11 mouse cellular contexts compared by ENCODE assay signal in the genomic region with DNA sequence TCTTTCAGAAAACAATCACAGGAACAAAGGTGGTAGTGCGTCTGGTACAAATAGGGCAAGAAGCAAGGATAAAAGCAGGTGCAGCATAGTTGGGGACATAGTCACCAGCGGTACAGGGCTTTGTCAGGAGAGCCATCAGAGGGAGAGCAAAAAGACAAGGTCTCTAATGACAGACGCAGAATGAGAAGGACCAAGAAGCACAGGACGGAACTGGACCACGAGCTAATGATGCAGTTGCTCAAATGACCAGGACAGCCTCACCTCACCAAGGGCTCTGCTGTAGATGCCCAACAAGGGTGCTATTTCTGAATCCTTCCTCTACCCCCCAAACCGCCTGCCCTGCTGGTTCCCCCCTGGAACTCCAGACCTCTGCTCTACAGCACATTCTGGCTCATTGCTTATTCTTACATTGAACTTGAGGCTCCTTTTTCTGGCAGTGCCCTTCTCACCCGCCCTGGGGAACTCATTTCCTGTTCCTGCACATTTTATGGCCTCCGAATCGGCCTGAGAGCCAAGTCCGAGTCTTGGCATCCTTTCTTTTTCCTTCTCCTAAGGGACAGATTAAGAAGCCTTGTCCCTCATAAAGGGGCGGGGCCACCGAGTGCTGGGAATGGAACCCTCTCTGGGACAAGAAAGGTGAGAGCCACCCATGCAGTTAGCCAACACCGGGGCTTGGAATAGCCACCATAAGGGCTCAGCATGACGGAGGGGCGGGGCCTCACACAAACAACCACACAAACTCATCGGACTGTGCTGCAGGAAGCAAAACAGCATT. TPM values are rescaled to one million over a fixed set of nuclear protein-coding genes. Genes with fewer than 3 reads are reported as not detected.
DNase-seq lines count a peak whose midpoint lies in the region; ATAC-seq lines count a peak whose summit lies in the region.
"Had no signal": no experiment of that assay in that cellular context is flagged by ENCODE, and none has a peak within 500 bp of the region (broad histone marks: within the 10 kb centered on the region; RNA-seq: fewer than 3 reads in every experiment).

No protein-coding gene starts in this region.

- 67% methylated on average over 16 of the region's 16 CpGs for WGBS in hindbrain, embryonic 16.5 days

- no peaks in the 10 kb centered on the region for H3K4me1 ChIP-seq in hindbrain, embryonic 16.5 days (ENCODE audit: control insufficient read depth, insufficient read depth, low read depth, low read length)
- H3K4me1 ChIP-seq: hindbrain, embryonic 15.5 days; megakaryocyte, embryonic 14.5 days had no signal

- no peak overlapping the region for H3K9ac ChIP-seq in hindbrain, embryonic 16.5 days (ENCODE audit: low read depth, low read length)
- H3K9ac ChIP-seq: hindbrain, embryonic 15.5 days had no signal

- H3K9me3 ChIP-seq in hindbrain, embryonic 16.5 days (ENCODE audit: control insufficient read depth, low read length), result no peaks in the 10 kb centered on the region
- H3K9me3 ChIP-seq: hindbrain, embryonic 15.5 days; megakaryocyte, embryonic 14.5 days had no signal

- ATAC-seq in hindbrain, embryonic 16.5 days, result no peak

- no peaks in the 10 kb centered on the region for H3K36me3 ChIP-seq in hindbrain, embryonic 16.5 days (ENCODE audit: control insufficient read depth, insufficient read depth, low read length)
- H3K36me3 ChIP-seq: hindbrain, embryonic 15.5 days had no signal

- DNase-seq in adrenal gland, postnatal 10 days, result peak; percentile 43
- DNase-seq in adrenal gland, adult (ENCODE audit: inconsistent age in 2 of 2, low spot score in 1 of 2), result no peak
- DNase-seq in lung, postnatal 10 days, result peak; percentile 36
- no peak for DNase-seq in lung, postnatal 14 days
- DNase-seq in kidney, postnatal 10 days, result peak; percentile 31
- no peak for DNase-seq in cerebellum, postnatal 36 days
- DNase-seq in ovary, postnatal 10 days (ENCODE audit: low spot score), result no peak

- H3K27ac ChIP-seq in hindbrain, embryonic 16.5 days (ENCODE audit: low read depth, low read length), result no peak overlapping the region
- H3K27ac ChIP-seq: hindbrain, embryonic 15.5 days had no signal

- H3K27me3 ChIP-seq in hindbrain, embryonic 16.5 days (replicated peaks; ENCODE audit: control insufficient read depth, insufficient read depth, low read length), result no peaks in the 10 kb centered on the region
- H3K27me3 ChIP-seq: hindbrain, embryonic 15.5 days; megakaryocyte, embryonic 14.5 days had no signal

- no peak overlapping the region for H3K4me2 ChIP-seq in hindbrain, embryonic 16.5 days (ENCODE audit: low read length)
- H3K4me2 ChIP-seq: hindbrain, embryonic 15.5 days had no signal

- no peak overlapping the region for H3K4me3 ChIP-seq in hindbrain, embryonic 16.5 days (ENCODE audit: low read length)
- H3K4me3 ChIP-seq: hindbrain, embryonic 15.5 days; megakaryocyte, embryonic 14.5 days had no signal

RNA-seq across cellular contexts. Expression of gene Tmem182, which starts 9.9 kb away (rescaled TPM):
- 10 to 100 TPM in 1 of 2 experiments, 1 to 10 TPM in 1; 7.2 to 25.0 TPM for total RNA-seq in adrenal gland, postnatal 10 days (2021)
- polyA plus RNA-seq in hindbrain, embryonic 16.5 days (2015; fragmentation: Nextera tagmentation; extraction: Ambion mirVana), result 0.11 and 0.71 TPM in 2 replicates
- total RNA-seq: neutrophil, adult 5-6 weeks had no signal

RNA-seq across cellular contexts. Expression of gene Mfsd9, which starts 24.8 kb away (rescaled TPM):
- total RNA-seq in adrenal gland, postnatal 10 days (2021), result 1 to 10 TPM; 3.3 to 5.5 TPM
- polyA plus RNA-seq in hindbrain, embryonic 16.5 days (2015; fragmentation: Nextera tagmentation; extraction: Ambion mirVana), result 7.6 and 9.5 TPM in 2 replicates

Comparison
In these comparisons a context has a peak if more than half of its experiments do, and no peak if none do; other contexts are left out.
1. DNase-seq: peak in adrenal gland, postnatal 10 days (single experiment), lung, postnatal 10 days (single experiment) and kidney, postnatal 10 days (single experiment); none in adrenal gland, adult (0 of 2), lung, postnatal 14 days (single experiment), cerebellum, postnatal 36 days (0 of 2) and ovary, postnatal 10 days (single experiment).